Mouse (Mus musculus) intestine, postnatal 0 days (tissue): ENCODE data around the gene Selplg. TPM values are rescaled to one million over a fixed set of nuclear protein-coding genes. Genes with fewer than 3 reads are reported as not detected.
A peak's percentile ranks its signal among the peaks of the same experiment; 100 is the strongest.

Experiments used
- ATAC-seq: fragments of 200-750 bp; cut with Nextera tagmentation; 2 replicates; pipeline ENCODE4 v1.8.0; 2017; ENCODE audit warnings: mild to moderate bottlenecking, moderate TSS enrichment, moderate library complexity
- H3K27ac ChIP-seq: fragments of 300-500 bp; sonication (generic); 2 replicates; pipeline ENCODE4 v1.5.1; 2014; ENCODE audit warnings: mild to moderate bottlenecking, low read depth, low read length, moderate library complexity
- H3K27me3 ChIP-seq: fragments of 300-500 bp; sonication (generic); replicated peaks from 2 replicates; pipeline ENCODE4 v1.6.1; 2014; ENCODE audit warnings: low read length, mixed read lengths; ENCODE audit not compliant: control insufficient read depth, insufficient read depth
- H3K36me3 ChIP-seq: fragments of 300-500 bp; sonication (generic); 2 replicates; pipeline ENCODE4 v1.6.1; 2014; ENCODE audit warnings: mild to moderate bottlenecking, moderate library complexity; ENCODE audit not compliant: control insufficient read depth, insufficient read depth
- H3K4me1 ChIP-seq: fragments of 300-500 bp; sonication (generic); replicated peaks from 2 replicates; pipeline ENCODE4 v1.6.1; 2014; ENCODE audit warnings: antibody characterized with exemption, low read length, mixed read lengths; ENCODE audit not compliant: control insufficient read depth, insufficient read depth
- H3K4me2 ChIP-seq: fragments of 300-500 bp; sonication (generic); replicated peaks from 2 replicates; pipeline ENCODE4 v1.6.1; 2014; ENCODE audit warnings: low read depth, mild to moderate bottlenecking, moderate library complexity
- H3K4me3 ChIP-seq: fragments of 300-500 bp; sonication (generic); 2 replicates; pipeline ENCODE4 v1.5.1; 2014; ENCODE audit warnings: low read depth, low read length
- H3K9ac ChIP-seq: fragments of 300-500 bp; sonication (generic); 2 replicates; pipeline ENCODE4 v1.6.1; 2014; ENCODE audit warnings: mild to moderate bottlenecking, low read depth, low read length
- H3K9me3 ChIP-seq: fragments of 300-500 bp; sonication (generic); 2 replicates; pipeline ENCODE4 v1.6.1; 2016; ENCODE audit warnings: mixed run types; ENCODE audit not compliant: control insufficient read depth
- CTCF ChIP-seq: sonication (generic); IDR thresholded peaks from 2 replicates; pipeline ENCODE4 v1.5.1; 2016; ENCODE audit warnings: low read depth, mild to moderate bottlenecking, control low read depth, antibody characterized with exemption, moderate library complexity
- WGBS: fragments of 180-500 bp; shearing (Covaris S2); extraction: QIAGEN DNeasy Blood & Tissue Kit; methylation state at CpG from one replicate; pipeline ENCODE4 v1.1.7; 2014; 5-methylcytosine and 5-hydroxymethylcytosine counted together
- polyA plus RNA-seq: library from polyadenylated mRNA; unstranded; fragments of >200 nt; fragmentation: Nextera tagmentation; extraction: Ambion mirVana; gene quantifications from 2 replicates; pipeline ENCODE4 v1.2.1, GENCODE M21; 2015

Gene Selplg
- polyA plus RNA-seq, 1 experiment from 2014 or later, result 3.2 TPM

DNA sequence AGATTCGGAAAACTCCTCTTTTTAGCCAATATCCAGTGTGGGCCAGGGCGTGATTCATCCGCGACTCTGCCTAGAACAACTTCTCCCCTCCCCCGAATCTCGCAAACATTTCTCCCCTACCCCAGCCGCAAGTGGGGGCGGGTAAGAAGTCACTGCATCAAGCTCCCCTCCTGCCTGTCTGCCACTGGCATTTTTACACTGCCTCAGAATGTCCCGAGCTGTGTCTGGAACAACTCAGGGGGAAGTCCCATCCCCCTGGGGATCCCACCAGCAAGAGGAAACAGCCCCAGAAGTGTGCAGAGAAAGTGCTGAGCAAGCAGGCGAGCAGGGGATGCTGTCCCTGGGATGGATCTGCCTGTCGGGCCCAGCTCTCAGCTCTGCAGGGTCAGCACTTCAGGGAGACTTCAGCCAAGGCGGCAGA lies 48.9 kb downstream of the Selplg start:
- Histone ChIP-seq H3K36me3 (no peaks in the 10 kb centered on the region), H3K27me3 (peaks cover 6% of the 10 kb centered on the region; the same call in 1 of the 2 replicates), H3K4me2 (no peak overlapping the region), H3K9me3 (no peaks in the 10 kb centered on the region), H3K4me3 (no peak overlapping the region), H3K27ac (peak overlapping the region; percentile 50), H3K4me1 (no peaks in the 10 kb centered on the region), H3K9ac (no peak overlapping the region)
- 8% methylated on average over 12 of the region's 12 CpGs for WGBS
- 0 out of 2 replicates have a peak, but pooled peaks have one; percentile 20 for ATAC-seq
- TF ChIP-seq CTCF, result no peak

DNA sequence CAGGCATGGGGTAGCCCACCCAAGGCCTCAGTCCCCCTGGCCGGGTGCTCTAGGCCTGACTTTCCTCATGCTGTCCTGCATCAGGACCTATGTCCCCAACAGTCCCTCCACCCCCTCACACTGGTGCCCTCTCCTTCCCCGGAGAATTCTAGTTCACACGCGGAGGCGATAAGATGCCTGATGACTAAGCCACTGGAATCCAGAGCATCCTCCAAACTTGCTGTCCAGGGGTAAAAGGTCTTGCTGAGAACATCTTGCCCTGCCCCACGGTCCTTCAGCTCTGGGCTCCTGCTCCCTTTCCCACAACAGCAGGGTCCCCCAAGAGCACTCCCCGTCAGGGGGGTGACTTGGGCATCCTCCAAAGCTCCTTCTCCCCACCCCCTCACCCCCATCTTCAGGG lies 49.8 kb downstream of the Selplg start:
- Histone ChIP-seq H3K4me1 (no peaks in the 10 kb centered on the region), H3K27me3 (peaks cover 6% of the 10 kb centered on the region; the same call in 1 of the 2 replicates), H3K4me2 (no peak overlapping the region), H3K9ac (no peak overlapping the region), H3K4me3 (no peak overlapping the region), H3K27ac (no peak overlapping the region), H3K9me3 (no peaks in the 10 kb centered on the region), H3K36me3 (no peaks in the 10 kb centered on the region)
- no peak for ATAC-seq
- WGBS, result 81% methylated on average over 7 of the region's 7 CpGs
- TF ChIP-seq CTCF, result no peak

DNA sequence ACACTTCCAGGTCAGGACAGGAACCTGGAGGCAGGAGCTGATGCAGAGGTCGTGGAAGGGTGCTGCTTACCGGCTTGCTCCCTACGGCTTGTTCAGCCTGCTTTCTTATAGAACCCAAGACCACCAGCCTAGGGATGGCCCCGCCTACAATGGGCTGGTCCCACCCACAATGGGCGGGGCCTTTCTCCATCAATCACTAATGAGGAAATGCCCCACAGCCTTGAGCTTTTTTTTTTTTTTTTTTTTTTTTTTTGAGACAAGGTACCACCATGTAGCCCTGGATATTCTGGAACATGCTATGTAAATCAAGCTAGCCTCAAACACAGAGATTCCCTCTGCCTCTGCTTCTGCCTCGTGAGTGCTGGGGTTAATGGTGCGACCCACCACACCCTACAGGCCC lies 50.6 kb downstream of the Selplg start:
- no peak for ATAC-seq
- no peak overlapping the region for H3K27ac ChIP-seq

DNA sequence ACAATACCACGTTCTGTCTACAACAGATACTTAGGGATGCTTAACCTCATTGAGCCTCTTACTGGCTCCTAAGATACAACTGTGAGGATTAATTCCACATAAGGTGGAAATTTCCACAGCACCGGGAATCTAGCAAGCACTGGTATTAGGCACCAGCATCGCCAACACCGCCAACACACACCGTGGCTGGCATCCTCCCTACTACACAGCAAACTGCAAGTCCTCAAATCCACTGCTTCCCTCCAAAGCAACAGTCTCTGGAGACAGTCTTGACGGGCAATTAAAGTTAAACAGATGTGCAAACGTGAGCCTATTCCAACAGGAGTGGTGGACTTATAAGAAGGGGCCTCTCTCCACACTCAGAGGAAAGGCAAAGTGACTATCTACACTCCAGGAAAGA lies 51.2 kb downstream of the Selplg start:
- H3K9me3 ChIP-seq, result no peaks in the 10 kb centered on the region
- H3K27me3 ChIP-seq, result peaks cover 6% of the 10 kb centered on the region; the same call in 1 of the 2 replicates
- no peak overlapping the region for H3K4me2 ChIP-seq
- no peak for ATAC-seq
- WGBS, result 65% methylated on average over 7 of the region's 7 CpGs
- no peak for TF ChIP-seq CTCF
- no peaks in the 10 kb centered on the region for H3K4me1 ChIP-seq
- no peak overlapping the region for H3K4me3 ChIP-seq
- H3K9ac ChIP-seq, result no peak overlapping the region
- H3K27ac ChIP-seq, result no peak overlapping the region
- peaks cover 10% of the 10 kb centered on the region for H3K36me3 ChIP-seq

More for the DNA sequence above, 50.6 kb downstream of the Selplg start:
- Histone ChIP-seq H3K4me3 (no peak overlapping the region), H3K27me3 (peaks cover 6% of the 10 kb centered on the region; the same call in 1 of the 2 replicates), H3K36me3 (peaks cover 4% of the 10 kb centered on the region), H3K4me1 (no peaks in the 10 kb centered on the region), H3K9me3 (no peaks in the 10 kb centered on the region), H3K9ac (no peak overlapping the region), H3K4me2 (no peak overlapping the region)
- WGBS, result 80% methylated on average over 7 of the region's 7 CpGs
- TF ChIP-seq CTCF, result no peak

DNA sequence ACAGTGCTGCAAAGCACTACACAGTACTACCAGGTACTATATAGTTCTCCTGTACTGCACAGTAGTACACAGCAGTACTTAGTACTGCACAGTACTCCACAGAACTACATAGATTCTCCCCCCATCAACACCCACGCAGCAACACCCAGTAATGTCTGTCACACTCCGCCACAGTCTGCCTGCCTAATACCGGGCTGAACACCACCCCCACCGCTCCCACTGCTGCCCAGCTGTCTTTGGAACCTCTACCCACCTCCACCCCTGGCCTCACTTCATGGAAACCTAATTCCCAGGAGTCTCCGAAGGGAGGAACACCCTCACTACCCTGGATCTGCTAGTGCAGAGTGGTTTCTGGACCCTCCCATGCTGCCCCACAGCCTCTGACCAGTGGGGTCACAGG lies 51.7 kb downstream of the Selplg start:
- H3K4me2 ChIP-seq, result no peak overlapping the region
- ATAC-seq, result no peak
- H3K36me3 ChIP-seq, result peaks cover 15% of the 10 kb centered on the region
- H3K27ac ChIP-seq, result no peak overlapping the region
- no peaks in the 10 kb centered on the region for H3K9me3 ChIP-seq
- no peak overlapping the region for H3K9ac ChIP-seq
- TF ChIP-seq CTCF, result no peak
- H3K27me3 ChIP-seq, result peaks cover 6% of the 10 kb centered on the region; the same call in 1 of the 2 replicates
- H3K4me1 ChIP-seq, result no peaks in the 10 kb centered on the region
- no peak overlapping the region for H3K4me3 ChIP-seq
- WGBS, result 86% methylated on average over 5 of the region's 5 CpGs

DNA sequence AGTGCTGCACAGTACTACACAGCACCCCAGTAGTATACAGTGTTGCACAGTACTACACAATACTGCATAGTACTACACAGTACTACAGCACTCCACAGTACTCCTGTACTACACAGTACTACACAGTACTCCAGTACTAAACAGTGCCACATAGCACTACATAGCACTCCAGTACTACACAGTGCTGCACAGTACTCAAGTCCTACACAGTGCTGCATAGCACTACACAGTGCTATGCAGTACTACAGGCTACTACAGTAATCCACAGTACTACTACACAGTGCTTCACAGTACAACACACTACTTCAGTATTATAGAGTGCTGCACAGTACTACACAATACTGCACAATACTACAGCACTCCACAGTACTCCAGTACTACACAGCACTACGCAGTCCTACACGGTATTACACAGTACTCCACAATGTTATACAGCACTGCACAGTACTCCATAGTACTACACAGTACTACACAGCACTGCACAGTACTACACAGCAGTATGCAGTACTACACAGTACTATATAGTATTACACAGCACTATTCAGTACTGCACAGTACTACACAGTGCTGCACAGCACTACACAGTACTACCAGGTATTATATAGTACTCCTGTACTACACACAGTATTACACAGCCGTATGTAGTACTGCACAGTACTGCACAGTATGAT lies 52.2 kb downstream of the Selplg start:
- Histone ChIP-seq H3K9ac (no peak overlapping the region), H3K27me3 (peaks cover 6% of the 10 kb centered on the region; the same call in 1 of the 2 replicates), H3K36me3 (peaks cover 20% of the 10 kb centered on the region), H3K4me2 (no peak overlapping the region), H3K4me3 (no peak overlapping the region), H3K4me1 (no peaks in the 10 kb centered on the region), H3K27ac (no peak overlapping the region), H3K9me3 (no peaks in the 10 kb centered on the region)
- ATAC-seq, result no peak
- WGBS, result 97% methylated on average over 3 of the region's 3 CpGs
- no peak for TF ChIP-seq CTCF
